Mouse (Mus musculus) erythroblast, adult 5-6 weeks (primary cell): ENCODE data around the gene Selenoo. TPM values are rescaled to one million over a fixed set of nuclear protein-coding genes. Genes with fewer than 3 reads are reported as not detected.

ENCODE experiments used
- ATAC-seq: replicated peaks from 2 replicates; pipeline ENCODE4 v1.8.0; 2016; ENCODE audit warnings: moderate number of reproducible peaks, mild to moderate bottlenecking, moderate TSS enrichment, inconsistent platforms; ENCODE audit not compliant: poor library complexity, low FRiP score, severe bottlenecking
- total RNA-seq, 2 experiments: library from RNA; stranded (forward) in 1 of 2; stranded (reverse) in 1 of 2; fragments of 150-400 nt in 1 of 2; fragments of 200-764, 138-1000 nt in 1 of 2; gene quantifications; 2 replicates each; pipeline versions ENCODE4 v1.2.3 to v1.2.4; 2015 to 2017; ENCODE audit warnings: low replicate concordance in 2 of 2

Selenoo gene
- total RNA-seq, 2 experiments from 2014 or later: 3.8 to 5.9 TPM

GRCm38 (mm10) chr15:89074613-89075477 is 14.0 kb upstream of the Selenoo start, which contains the start of gene Trabd:
Trabd (plus strand) TSS chr15:89075124.
- no peak for ATAC-seq

GRCm38 (mm10) chr15:89075478-89076147 is 13.3 kb upstream of the Selenoo start:
- peak; percentile 68 for ATAC-seq

GRCm38 (mm10) chr15:89076156-89076731 is 12.6 kb upstream of the Selenoo start:
- 0 out of 2 replicates have a peak, but pooled peaks have one; percentile 22 for ATAC-seq

- ATAC-seq: peak; percentile 70
Observed at GRCm38 (mm10) chr15:89078208-89078836, 10.6 kb upstream of the Selenoo start.

GRCm38 (mm10) chr15:89083906-89084305 is 5.0 kb upstream of the Selenoo start:
- ATAC-seq: no peak

GRCm38 (mm10) chr15:89084826-89085225 is 4.1 kb upstream of the Selenoo start:
- no peak for ATAC-seq

GRCm38 (mm10) chr15:89089248-89090051 is 566 bp downstream of the Selenoo start:
- 0 out of 2 replicates have a peak, but pooled peaks have one; percentile 25 for ATAC-seq

GRCm38 (mm10) chr15:89090662-89091061 is 1.8 kb downstream of the Selenoo start:
- no peak for ATAC-seq

- ATAC-seq: no peak
Observed at GRCm38 (mm10) chr15:89092181-89092580, 3.3 kb downstream of the Selenoo start.

GRCm38 (mm10) chr15:89097450-89097849 is 8.6 kb downstream of the Selenoo start:
- no peak for ATAC-seq

GRCm38 (mm10) chr15:89098616-89099015 is 9.7 kb downstream of the Selenoo start:
- no peak for ATAC-seq

GRCm38 (mm10) chr15:89100823-89101222 is 11.9 kb downstream of the Selenoo start:
- ATAC-seq: no peak

- ATAC-seq: no peak
Observed at GRCm38 (mm10) chr15:89102646-89103045, 13.8 kb downstream of the Selenoo start.

GRCm38 (mm10) chr15:89103921-89104320 is 15.0 kb downstream of the Selenoo start:
- ATAC-seq: no peak

GRCm38 (mm10) chr15:89104425-89104824 is 15.5 kb downstream of the Selenoo start:
- no peak for ATAC-seq

- no peak for ATAC-seq
Observed at GRCm38 (mm10) chr15:89106073-89106472, 17.2 kb downstream of the Selenoo start.

- ATAC-seq: no peak
Observed at GRCm38 (mm10) chr15:89106976-89107375, 18.1 kb downstream of the Selenoo start.

GRCm38 (mm10) chr15:89110147-89110546 is 21.3 kb downstream of the Selenoo start:
- no peak for ATAC-seq

GRCm38 (mm10) chr15:89118007-89118406 is 29.1 kb downstream of the Selenoo start:
- no peak for ATAC-seq
